Comparison of ENCODE assay signal across 17 mouse cellular contexts in the genomic region with DNA sequence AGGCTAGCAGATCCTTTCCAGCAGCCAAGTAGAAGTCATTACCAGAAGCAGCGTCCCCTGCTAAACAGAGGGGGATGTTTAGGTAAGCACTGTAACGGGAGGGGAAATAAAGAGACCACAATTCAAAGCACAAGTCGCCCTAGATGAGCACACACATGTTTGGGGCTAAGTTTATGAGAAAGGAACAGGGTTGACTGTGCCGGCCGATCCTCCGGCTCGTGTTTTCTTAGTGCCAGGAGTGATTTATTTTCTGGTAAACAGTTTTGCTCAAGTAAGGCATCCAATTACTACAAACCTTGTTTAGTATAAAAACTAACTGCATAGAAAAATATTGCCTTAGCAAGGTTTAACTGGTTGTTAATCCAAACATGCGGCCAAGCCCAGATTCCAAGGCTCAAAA.
"Had no signal": no experiment of that assay in that cellular context is flagged by ENCODE, and none has a peak within 500 bp of the region (broad histone marks: within the 10 kb centered on the region; RNA-seq: fewer than 3 reads in every experiment).

No protein-coding gene starts in this region.

- H3K36me3 ChIP-seq: intestine, embryonic 15.5 days; liver, embryonic 13.5 days; midbrain, embryonic 12.5 days; midbrain, embryonic 15.5 days; neural tube, embryonic 12.5 days; neural tube, embryonic 15.5 days; stomach, embryonic 15.5 days had no signal

- H3K4me3 ChIP-seq: intestine, embryonic 15.5 days; layer of hippocampus, adult 2 months; liver, embryonic 13.5 days; midbrain, embryonic 12.5 days; midbrain, embryonic 15.5 days; neural tube, embryonic 12.5 days; neural tube, embryonic 15.5 days; stomach, embryonic 15.5 days had no signal

- H3K9ac ChIP-seq: intestine, embryonic 15.5 days; liver, embryonic 13.5 days; midbrain, embryonic 12.5 days; midbrain, embryonic 15.5 days; neural tube, embryonic 12.5 days; neural tube, embryonic 15.5 days; stomach, embryonic 15.5 days had no signal

- H3K27ac ChIP-seq: intestine, embryonic 15.5 days; layer of hippocampus, adult 2 months; liver, embryonic 13.5 days; midbrain, embryonic 12.5 days; midbrain, embryonic 15.5 days; neural tube, embryonic 12.5 days; neural tube, embryonic 15.5 days; stomach, embryonic 15.5 days had no signal

- ATAC-seq: intestine, embryonic 15.5 days; midbrain, embryonic 15.5 days had no signal

- H3K27me3 ChIP-seq: intestine, embryonic 15.5 days; liver, embryonic 13.5 days; midbrain, embryonic 12.5 days; midbrain, embryonic 15.5 days; neural tube, embryonic 12.5 days; neural tube, embryonic 15.5 days; stomach, embryonic 15.5 days had no signal

- H3K9me3 ChIP-seq: intestine, embryonic 15.5 days; liver, embryonic 13.5 days; midbrain, embryonic 15.5 days; neural tube, embryonic 12.5 days; neural tube, embryonic 15.5 days; stomach, embryonic 15.5 days had no signal

- H3K4me1 ChIP-seq: intestine, embryonic 15.5 days; liver, embryonic 13.5 days; midbrain, embryonic 12.5 days; midbrain, embryonic 15.5 days; neural tube, embryonic 12.5 days; neural tube, embryonic 15.5 days; stomach, embryonic 15.5 days had no signal

- DNase-seq: kidney, adult 11 months; layer of hippocampus, adult 9-11 months; liver, embryonic 13.5 days; lung, adult 2 months; lung, postnatal 14 days; lung, postnatal 4 days; retina, postnatal 1 day; right cerebral cortex, postnatal 25 days; spleen, adult 18-20 months; thymus, postnatal 25 days had no signal

- H3K4me2 ChIP-seq: intestine, embryonic 15.5 days; liver, embryonic 13.5 days; midbrain, embryonic 12.5 days; midbrain, embryonic 15.5 days; neural tube, embryonic 12.5 days; neural tube, embryonic 15.5 days; stomach, embryonic 15.5 days had no signal
